Mouse (Mus musculus) brain, embryonic 18.5 days (tissue): ENCODE measurements around the gene Olfr809.

Experiments used
- DNase-seq: peaks from one replicate; pipeline ENCODE4 v3.0.0-alpha.2; 2012; ENCODE audit warnings: low read depth, low spot score

Olfr809 gene

DNA sequence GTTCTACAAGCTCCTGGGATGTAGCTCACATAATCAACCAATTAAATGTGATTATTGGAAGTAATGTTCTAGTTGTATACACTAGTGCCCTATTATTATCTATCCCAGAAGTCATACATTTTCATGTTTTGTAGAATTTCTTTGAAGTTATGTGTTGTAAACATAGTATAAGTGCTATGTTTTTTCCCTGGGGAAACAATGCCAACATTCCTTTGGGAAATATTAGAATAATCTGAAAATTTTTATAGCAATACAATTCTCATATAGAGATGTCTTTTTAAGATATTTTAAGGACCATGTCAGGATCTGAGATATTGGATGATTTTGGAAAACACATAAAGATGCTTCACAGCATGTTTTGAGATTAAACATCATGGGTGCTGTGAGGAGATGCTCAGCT lies at the start of gene Olfr809:
Gene Olfr809 (plus strand): TSS at position 301 of the 400 bp plus-strand sequence.
- DNase-seq: no peak

- no peak for DNase-seq
These were observed 45.2 kb upstream of the Olfr809 start, which contains the start of gene Olfr805 for GRCm38 (mm10) chr10:129729275-129729674. TSS of gene Olfr805 (minus strand) at chr10:129729375.

GRCm38 (mm10) chr10:129741821-129742220 lies 32.6 kb upstream of the Olfr809 start, which contains the start of gene Olfr806:
TSS of gene Olfr806 (minus strand) at chr10:129741921.
- no peak for DNase-seq

GRCm38 (mm10) chr10:129757693-129758092 lies 16.7 kb upstream of the Olfr809 start, which contains the start of gene Olfr807:
TSS of gene Olfr807 (minus strand) at chr10:129757793.
- no peak for DNase-seq

GRCm38 (mm10) chr10:129765182-129765581 lies 9.3 kb upstream of the Olfr809 start, which contains the start of gene Olfr808:
TSS of gene Olfr808 (plus strand) at chr10:129765482.
- DNase-seq: no peak

GRCm38 (mm10) chr10:129778123-129778522 lies 3.7 kb downstream of the Olfr809 start:
- no peak for DNase-seq

GRCm38 (mm10) chr10:129794817-129795216 lies 20.4 kb downstream of the Olfr809 start, which contains the start of gene Olfr810:
TSS of gene Olfr810 (minus strand) at chr10:129794917.
- no peak for DNase-seq

- no peak for DNase-seq
These were observed 29.9 kb downstream of the Olfr809 start, which contains the start of gene Olfr811 for GRCm38 (mm10) chr10:129804296-129804695. TSS of gene Olfr811 (minus strand) at chr10:129804396.
